Mouse (Mus musculus): ENCODE results near the gene Acot12. TPM values are rescaled to one million over a fixed set of nuclear protein-coding genes. Genes with fewer than 3 reads are reported as not detected.

Gene Acot12
- total RNA-seq, 2 experiments from 2014 or later, result not detected

GRCm38 (mm10) chr13:91823735-91824134, 82.4 kb downstream of the Acot12 start:
- ATAC-seq (replicated peaks; ENCODE audit: poor library complexity), result no peak

- no peak for ATAC-seq (replicated peaks; ENCODE audit: poor library complexity)
Observed at GRCm38 (mm10) chr13:91824845-91825550, 83.7 kb downstream of the Acot12 start.

- no peak for ATAC-seq (replicated peaks; ENCODE audit: poor library complexity)
Observed at GRCm38 (mm10) chr13:91826066-91826465, 84.8 kb downstream of the Acot12 start.

- ATAC-seq (replicated peaks; ENCODE audit: poor library complexity), result no peak
Observed at GRCm38 (mm10) chr13:91827876-91828275, 86.6 kb downstream of the Acot12 start.

Other genes starting within 250 kb of the Acot12 start
- gene Zcchc9, start 66.2 kb downstream of the Acot12 start, total RNA-seq (2015), result 40.9 and 46.5 TPM in 2 replicates
- 39.6 and 43.9 TPM in 2 replicates for gene Zcchc9, start 66.2 kb downstream of the Acot12 start, total RNA-seq (2017)
- not detected in 2 replicates for gene Ckmt2, start 135.4 kb downstream of the Acot12 start, total RNA-seq (2015)
- not detected in 2 replicates for gene Ckmt2, start 135.4 kb downstream of the Acot12 start, total RNA-seq (2017)

All from megakaryocyte progenitor cell, adult 5-6 weeks (primary cell).